Comparison of ENCODE assay signal across 26 mouse cellular contexts in the genomic region with DNA sequence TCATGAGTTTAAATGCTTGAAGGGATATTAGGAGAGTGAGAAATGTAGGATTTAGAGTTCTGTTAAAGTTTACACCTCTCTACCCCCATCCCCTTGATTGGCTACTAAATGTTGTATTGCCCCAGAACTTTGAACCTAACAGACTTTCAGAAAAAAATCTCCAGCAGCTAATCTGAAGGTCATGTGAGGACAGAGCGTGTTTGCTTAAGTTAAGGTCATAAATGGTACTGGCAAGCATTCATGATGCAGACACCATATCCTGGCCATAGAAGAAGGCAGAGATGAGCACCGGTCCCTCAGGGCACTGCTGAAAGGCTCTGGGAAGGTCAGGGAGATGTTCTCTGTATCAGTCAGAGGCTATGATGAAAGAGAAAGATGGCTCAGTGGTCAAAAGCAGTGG. TPM values are rescaled to one million over a fixed set of nuclear protein-coding genes. Genes with fewer than 3 reads are reported as not detected.
"Had no signal": no experiment of that assay in that cellular context is flagged by ENCODE, and none has a peak within 500 bp of the region (broad histone marks: within the 10 kb centered on the region; RNA-seq: fewer than 3 reads in every experiment).

No protein-coding gene starts in this region.

- H3K9me3 ChIP-seq: heart, embryonic 10.5 days; heart, embryonic 13.5 days; heart, embryonic 15.5 days; hindbrain, embryonic 13.5 days; hindbrain, embryonic 15.5 days; limb, embryonic 13.5 days; limb, embryonic 15.5 days; liver, embryonic 13.5 days; liver, embryonic 15.5 days had no signal

- H3K36me3 ChIP-seq: heart, embryonic 10.5 days; heart, embryonic 13.5 days; heart, embryonic 15.5 days; limb, embryonic 13.5 days; limb, embryonic 15.5 days; liver, embryonic 13.5 days; liver, embryonic 15.5 days had no signal

- H3K4me2 ChIP-seq: heart, embryonic 13.5 days; heart, embryonic 15.5 days; hindbrain, embryonic 13.5 days; hindbrain, embryonic 15.5 days; limb, embryonic 13.5 days; limb, embryonic 15.5 days; liver, embryonic 13.5 days; liver, embryonic 15.5 days had no signal

- H3K9ac ChIP-seq: heart, embryonic 13.5 days; heart, embryonic 15.5 days; hindbrain, embryonic 13.5 days; hindbrain, embryonic 15.5 days; limb, embryonic 13.5 days; limb, embryonic 15.5 days; liver, embryonic 13.5 days; liver, embryonic 15.5 days had no signal

- H3K27ac ChIP-seq: heart, embryonic 10.5 days; heart, embryonic 13.5 days; heart, embryonic 15.5 days; hindbrain, embryonic 13.5 days; hindbrain, embryonic 15.5 days; hindbrain, postnatal 0 days; limb, embryonic 13.5 days; limb, embryonic 15.5 days; liver, embryonic 13.5 days; liver, embryonic 15.5 days had no signal

- H3K27me3 ChIP-seq: hindbrain, embryonic 13.5 days; hindbrain, embryonic 15.5 days had no signal

- DNase-seq: gastrocnemius, postnatal 14 days; gastrocnemius, postnatal 36 days; heart, adult 18-20 months; heart, postnatal 14 days; heart, postnatal 36 days; kidney, adult 18-20 months; kidney, postnatal 10 days; kidney, postnatal 25 days; layer of hippocampus, adult 9-11 months; layer of hippocampus, postnatal 36 days; left cerebral cortex, postnatal 4 days; liver, embryonic 13.5 days; lung, adult 18-20 months had no signal

- ATAC-seq: hindbrain, postnatal 0 days; intestine, embryonic 16.5 days had no signal

- H3K4me3 ChIP-seq: heart, embryonic 10.5 days; heart, embryonic 13.5 days; heart, embryonic 15.5 days; hindbrain, embryonic 13.5 days; hindbrain, embryonic 15.5 days; limb, embryonic 13.5 days; limb, embryonic 15.5 days; liver, embryonic 13.5 days; liver, embryonic 15.5 days had no signal

RNA-seq across cellular contexts. Expression of a gene that starts 18.8 kb away (rescaled TPM):
- total RNA-seq: gastrocnemius, adult 8-10 months; heart, adult 18-20 months; heart, adult 8-10 months; heart, postnatal 14 days; heart, postnatal 36 days had no signal
- polyA plus RNA-seq: large intestine, adult 2 months; liver, embryonic 13.5 days had no signal
